Mouse (Mus musculus) kidney, postnatal 0 days (tissue): ENCODE data around the gene Gm11562. TPM values are rescaled to one million over a fixed set of nuclear protein-coding genes. Genes with fewer than 3 reads are reported as not detected.
"Not testable (repeated sequence)": the region's sequence is repeated elsewhere in the genome, so short reads cannot be mapped to it uniquely, and the experiment has no call there.

Source experiments
- ATAC-seq: fragments of 200-750 bp; cut with Nextera tagmentation; replicated peaks from 2 replicates; pipeline ENCODE4 v1.8.0; 2017; ENCODE audit warnings: low read depth, moderate number of reproducible peaks, moderate TSS enrichment, moderate library complexity; ENCODE audit not compliant: low FRiP score
- DNase-seq: peaks from one replicate; pipeline ENCODE4 v3.0.0-alpha.2; 2016; ENCODE audit warnings: low spot score
- H3K27ac ChIP-seq: fragments of 300-500 bp; sonication (generic); 2 replicates; pipeline ENCODE4 v1.5.1; 2014; ENCODE audit warnings: mild to moderate bottlenecking
- H3K27me3 ChIP-seq: fragments of 300-500 bp; sonication (generic); 2 replicates; pipeline ENCODE4 v1.6.1; 2014; ENCODE audit warnings: low read length, mixed read lengths; ENCODE audit not compliant: insufficient read depth
- H3K36me3 ChIP-seq: fragments of 300-500 bp; sonication (generic); 2 replicates; pipeline ENCODE4 v1.6.1; 2014; ENCODE audit warnings: low read length, mixed read lengths; ENCODE audit not compliant: insufficient read depth
- H3K4me1 ChIP-seq: fragments of 300-500 bp; sonication (generic); replicated peaks from 2 replicates; pipeline ENCODE4 v1.6.1; 2014; ENCODE audit warnings: antibody characterized with exemption, low read length, mixed read lengths; ENCODE audit not compliant: insufficient read depth
- H3K4me2 ChIP-seq: fragments of 300-500 bp; sonication (generic); 2 replicates; pipeline ENCODE4 v1.6.1; 2014; ENCODE audit warnings: mild to moderate bottlenecking, low read length, moderate library complexity, mixed read lengths
- H3K4me3 ChIP-seq: fragments of 300-500 bp; sonication (generic); replicated peaks from 2 replicates; pipeline ENCODE4 v1.5.1; 2014; ENCODE audit warnings: low read depth, low read length
- H3K9ac ChIP-seq: fragments of 300-500 bp; sonication (generic); 2 replicates; pipeline ENCODE4 v1.6.1; 2014; ENCODE audit warnings: low read depth, low read length
- H3K9me3 ChIP-seq: fragments of 300-500 bp; sonication (generic); replicated peaks from 2 replicates; pipeline ENCODE4 v1.6.1; 2016; ENCODE audit warnings: low read length, inconsistent platforms, mixed read lengths
- CTCF ChIP-seq: IDR thresholded peaks from 2 replicates; pipeline ENCODE4 v1.5.1; 2016; ENCODE audit warnings: antibody characterized with exemption, low read depth, mild to moderate bottlenecking, moderate library complexity
- WGBS: fragments of 180-500 bp; shearing (Covaris S2); extraction: QIAGEN DNeasy Blood & Tissue Kit; methylation state at CpG from one replicate; pipeline ENCODE4 v1.1.7; 2014; 5-methylcytosine and 5-hydroxymethylcytosine counted together
- polyA plus RNA-seq: library from polyadenylated mRNA; unstranded; fragments of >200 nt; fragmentation: Nextera tagmentation; extraction: Ambion mirVana; gene quantifications from 2 replicates; pipeline ENCODE4 v1.2.1, GENCODE M21; 2015

Gm11562 gene
- polyA plus RNA-seq, 1 experiment from 2014 or later, result not detected

DNA sequence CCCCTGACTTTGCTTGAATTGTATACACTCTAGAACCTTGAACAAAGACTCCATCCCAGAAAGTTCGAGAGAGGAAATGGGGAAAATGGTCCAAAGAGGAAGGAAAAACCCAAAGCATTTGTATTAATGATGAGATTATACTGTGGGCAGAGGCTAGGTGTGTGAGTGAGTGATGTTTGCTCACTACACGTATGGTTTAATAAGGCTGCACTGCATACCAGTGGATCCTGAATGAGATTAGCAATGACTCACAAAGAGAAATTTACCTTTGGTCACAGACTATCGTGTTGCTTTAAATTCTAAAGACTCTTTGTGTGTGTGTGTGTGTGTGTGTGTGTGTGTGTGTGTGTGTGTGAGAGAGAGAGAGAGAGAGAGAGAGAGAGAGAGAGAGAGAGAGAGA, 10.7 kb upstream of the Gm11562 start:
- H3K27ac ChIP-seq, result no peak overlapping the region
- WGBS, result 75% methylated on average over 3 of the region's 3 CpGs
- TF ChIP-seq CTCF, result no peak
- no peak overlapping the region for H3K9ac ChIP-seq
- H3K4me3 ChIP-seq, result no peak overlapping the region
- DNase-seq (no peak), ATAC-seq (no peak)
- no peaks in the 10 kb centered on the region for H3K4me1 ChIP-seq
- H3K4me2 ChIP-seq, result no peak overlapping the region
- H3K36me3 ChIP-seq, result no peaks in the 10 kb centered on the region
- H3K9me3 ChIP-seq, result no peaks in the 10 kb centered on the region
- no peaks in the 10 kb centered on the region for H3K27me3 ChIP-seq

DNA sequence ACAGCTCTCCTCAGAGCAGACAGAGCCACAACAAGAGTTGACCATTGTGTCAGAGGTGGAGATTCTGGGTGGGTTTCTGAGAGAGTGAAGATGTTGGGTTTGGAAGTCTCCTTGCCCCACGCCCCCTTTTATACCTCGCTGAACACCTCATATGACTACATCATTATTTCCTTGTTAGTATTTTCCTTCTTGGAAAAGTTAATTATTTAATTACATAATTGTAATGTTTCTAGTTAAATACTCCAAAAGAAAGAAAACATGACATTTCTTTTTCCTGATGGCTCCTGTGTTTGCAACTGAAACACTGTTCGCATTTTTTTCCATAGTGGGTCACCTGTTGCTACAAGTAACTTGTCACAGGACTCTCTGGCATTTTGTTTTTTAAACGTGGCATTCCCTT, 7.9 kb upstream of the Gm11562 start, which contains the start of gene Krtap4-1:
TSS of gene Krtap4-1 (minus strand) at position 101 of the 400 bp plus-strand sequence.
- Histone ChIP-seq H3K27me3 (no peaks in the 10 kb centered on the region), H3K4me1 (no peaks in the 10 kb centered on the region), H3K4me3 (no peak within 1 kb of the TSS), H3K36me3 (no peaks in the 10 kb centered on the region), H3K9ac (no peak within 1 kb of the TSS), H3K9me3 (no peaks in the 10 kb centered on the region), H3K27ac (no peak within 1 kb of the TSS), H3K4me2 (no peak within 1 kb of the TSS)
- no peak for DNase-seq
- TF ChIP-seq CTCF, result no peak
- 75% methylated on average over 4 of the region's 4 CpGs for WGBS
- no peak for ATAC-seq

DNA sequence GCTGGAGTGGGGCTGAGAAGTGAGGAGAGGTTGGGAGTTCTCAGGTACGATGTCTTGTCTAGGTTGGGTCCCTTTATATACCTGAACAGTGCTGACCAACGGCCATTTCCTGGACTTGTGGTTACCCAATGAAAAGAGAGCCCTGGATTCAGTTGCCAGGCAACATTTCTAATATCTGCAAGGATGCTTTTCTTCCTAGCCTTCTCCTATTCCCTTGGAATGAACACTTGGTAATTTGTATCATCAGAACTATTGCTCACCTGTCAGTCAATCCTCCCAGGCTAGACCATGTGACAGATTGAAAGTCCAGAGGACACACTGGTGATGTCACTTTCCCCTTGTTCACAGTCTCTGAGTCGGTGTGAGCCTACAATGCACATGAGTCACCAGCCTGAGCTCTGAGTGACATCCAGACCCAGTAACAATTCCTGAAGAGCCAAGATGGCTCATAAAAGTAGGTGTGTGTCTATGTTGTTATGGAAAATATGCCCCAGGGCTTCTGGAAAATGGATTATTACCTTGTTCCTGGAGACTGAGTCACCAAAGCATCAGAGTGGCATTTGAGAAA, 5.4 kb downstream of the Gm11562 start, which contains the start of gene Krtap2-4:
TSS of gene Krtap2-4 (minus strand) at position 51 of the 568 bp plus-strand sequence.
- H3K4me1 ChIP-seq, result no peaks in the 10 kb centered on the region
- TF ChIP-seq CTCF, result no peak
- H3K9ac ChIP-seq, result no peak within 1 kb of the TSS
- WGBS, result 68% methylated on average over 3 of the region's 3 CpGs
- ATAC-seq (no peak), DNase-seq (no peak)
- H3K36me3 ChIP-seq, result no peaks in the 10 kb centered on the region
- H3K27ac ChIP-seq, result no peak within 1 kb of the TSS
- no peaks in the 10 kb centered on the region for H3K9me3 ChIP-seq
- no peak within 1 kb of the TSS for H3K4me3 ChIP-seq
- H3K27me3 ChIP-seq, result no peaks in the 10 kb centered on the region
- H3K4me2 ChIP-seq, result no peak within 1 kb of the TSS

DNA sequence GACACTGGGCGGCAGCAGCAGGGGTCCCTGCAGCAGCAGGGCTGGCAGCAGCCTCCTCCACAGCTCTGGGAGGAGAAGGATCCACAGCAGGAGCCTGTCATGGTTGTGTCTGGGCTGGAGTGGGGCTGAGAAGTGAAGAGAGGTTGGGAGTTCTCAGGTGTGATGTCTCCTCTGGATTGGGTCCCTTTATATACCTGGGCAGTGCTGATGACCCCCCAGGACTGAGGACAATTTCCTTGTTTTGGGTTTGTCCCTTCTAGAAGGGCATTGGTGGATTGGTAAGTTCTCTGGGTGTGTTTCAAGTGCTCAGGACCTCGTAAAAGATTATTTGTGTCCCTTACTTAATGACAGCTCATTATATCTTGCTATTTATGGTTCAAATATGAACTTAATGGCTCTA, 10.1 kb downstream of the Gm11562 start, which contains the start of gene Gm11937:
TSS of gene Gm11937 (minus strand) at position 101 of the 400 bp plus-strand sequence.
- not testable (repeated sequence) for H3K4me1 ChIP-seq, H3K27me3 ChIP-seq, H3K9me3 ChIP-seq, H3K9ac ChIP-seq, H3K36me3 ChIP-seq, H3K4me3 ChIP-seq, H3K4me2 ChIP-seq, ATAC-seq, DNase-seq, H3K27ac ChIP-seq
- 55% methylated on average over 1 of the region's 2 CpGs for WGBS

DNA sequence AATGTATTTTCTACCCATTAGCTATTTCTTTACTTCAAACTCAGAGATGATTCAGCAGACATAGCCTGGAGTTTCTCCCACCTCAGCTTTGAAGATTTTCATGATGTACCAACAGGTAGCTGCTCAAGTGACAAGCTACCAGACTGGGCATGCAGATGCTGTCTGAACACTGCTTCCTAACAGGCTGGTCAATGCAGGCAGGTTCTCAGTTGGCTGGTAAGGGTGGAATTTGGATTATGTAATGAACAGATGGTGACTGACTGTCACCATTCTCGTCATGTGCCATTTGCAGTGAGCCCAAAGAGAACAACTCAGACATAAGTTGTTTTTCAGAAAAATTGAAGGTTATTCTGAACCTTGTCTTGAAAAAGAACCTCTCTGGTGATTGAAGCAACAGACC, 11.1 kb downstream of the Gm11562 start:
- WGBS, result 84% methylated on average over 1 of the region's 1 CpGs
- Histone ChIP-seq H3K4me1 (no peaks in the 10 kb centered on the region), H3K4me3 (no peak overlapping the region), H3K36me3 (no peaks in the 10 kb centered on the region), H3K27ac (no peak overlapping the region), H3K9ac (no peak overlapping the region), H3K27me3 (no peaks in the 10 kb centered on the region), H3K4me2 (no peak overlapping the region), H3K9me3 (no peaks in the 10 kb centered on the region)
- ATAC-seq, result no peak
- no peak for TF ChIP-seq CTCF
- DNase-seq, result no peak

DNA sequence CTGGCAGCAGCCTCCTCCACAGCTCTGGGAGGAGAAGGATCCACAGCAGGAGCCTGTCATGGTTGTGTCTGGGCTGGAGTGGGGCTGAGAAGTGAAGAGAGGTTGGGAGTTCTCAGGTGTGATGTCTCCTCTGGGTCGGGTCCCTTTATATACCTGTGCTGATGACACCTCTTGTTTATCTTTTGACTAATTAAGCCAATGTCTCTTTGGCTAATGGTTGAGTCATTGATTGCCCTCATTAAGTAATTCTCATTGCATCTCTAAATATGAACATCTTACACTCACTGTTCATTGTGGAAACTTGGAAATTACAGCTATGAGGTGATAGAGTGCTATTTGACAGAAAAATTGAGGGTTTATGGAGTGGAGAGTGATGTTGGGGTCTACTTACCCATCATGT, 17.0 kb downstream of the Gm11562 start, which contains the start of gene Gm11938:
TSS of gene Gm11938 (minus strand) at position 101 of the 400 bp plus-strand sequence.
- not testable (repeated sequence) for H3K36me3 ChIP-seq, H3K9ac ChIP-seq, H3K27ac ChIP-seq, ATAC-seq, DNase-seq, H3K4me3 ChIP-seq, H3K4me2 ChIP-seq, H3K27me3 ChIP-seq, H3K4me1 ChIP-seq, H3K9me3 ChIP-seq
- WGBS, result 36% methylated on average over 1 of the region's 1 CpGs

DNA sequence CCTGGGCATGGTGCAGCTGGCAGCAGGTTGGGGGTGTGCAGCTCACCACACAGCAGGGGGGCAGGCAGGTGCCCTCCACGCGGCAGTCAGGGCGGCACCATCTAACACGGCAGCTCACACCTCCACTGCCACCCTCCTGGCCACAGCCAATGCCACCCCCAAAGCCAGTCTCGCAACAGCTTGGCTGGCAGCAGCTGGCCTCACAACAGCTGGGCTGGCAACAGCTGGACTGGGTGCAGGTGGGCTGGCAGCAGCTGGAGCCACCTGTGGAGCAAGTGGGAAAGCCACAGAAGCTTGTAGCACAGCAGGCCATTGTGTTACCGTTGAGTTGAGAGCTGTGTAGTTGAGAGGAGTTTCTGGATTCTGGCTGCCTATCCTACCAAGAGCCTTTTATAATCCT, 22.5 kb downstream of the Gm11562 start, which contains the start of gene Krtap9-3:
TSS of gene Krtap9-3 (minus strand) at position 364 of the 400 bp plus-strand sequence.
- H3K9me3 ChIP-seq, ATAC-seq, DNase-seq, H3K9ac ChIP-seq, H3K27me3 ChIP-seq, H3K4me2 ChIP-seq, H3K27ac ChIP-seq, H3K4me1 ChIP-seq, H3K36me3 ChIP-seq, H3K4me3 ChIP-seq: not testable (repeated sequence)
- 69% methylated on average over 6 of the region's 6 CpGs for WGBS
